Mouse (Mus musculus) induced T-regulatory cell, adult 2 months (primary cell): ENCODE measurements around the gene Coq8a.

ENCODE experiments used
- DNase-seq: peaks from one replicate; pipeline ENCODE4 v3.0.0-alpha.2; 2012; ENCODE audit warnings: low read depth

Gene Coq8a

DNA sequence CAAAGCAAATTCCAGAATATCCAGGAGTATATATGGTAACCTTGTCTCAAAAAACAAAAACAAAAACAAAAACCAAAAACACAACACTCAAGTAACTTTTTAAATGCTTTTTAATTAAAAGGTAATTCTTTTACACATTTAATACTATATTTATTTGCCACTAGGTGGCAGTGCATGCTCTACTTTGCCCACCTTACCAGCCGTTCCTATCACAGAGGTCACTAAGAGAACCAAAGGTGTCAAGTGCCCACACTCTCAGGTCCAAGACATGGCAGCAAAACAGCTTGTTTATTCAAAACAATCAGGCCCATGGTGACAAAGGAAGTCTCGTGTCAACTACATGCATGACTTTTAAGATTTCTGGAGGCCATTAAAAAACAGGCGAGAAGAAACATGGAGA, 24.2 kb downstream of the Coq8a start:
- peak; percentile 73 for DNase-seq

DNA sequence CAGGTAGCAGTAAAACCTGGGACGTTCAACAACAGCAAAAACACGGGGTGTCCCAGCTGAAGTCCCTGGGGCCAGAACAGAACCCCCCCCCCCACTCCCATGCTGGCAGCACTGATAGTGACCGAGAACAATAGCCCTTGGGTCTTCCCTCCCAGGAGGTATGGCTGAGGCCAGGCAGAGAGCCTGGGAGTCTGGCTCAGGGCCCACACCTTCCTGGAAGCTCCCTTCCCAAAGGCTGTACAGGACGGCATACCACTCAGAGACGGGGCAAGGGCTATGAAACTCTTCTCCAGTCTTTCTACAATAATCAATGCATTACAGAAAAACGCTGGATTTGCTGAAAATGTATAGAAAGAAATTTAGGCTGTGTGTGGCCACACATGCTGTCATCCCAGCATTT, 24.7 kb downstream of the Coq8a start:
- DNase-seq, result no peak

DNA sequence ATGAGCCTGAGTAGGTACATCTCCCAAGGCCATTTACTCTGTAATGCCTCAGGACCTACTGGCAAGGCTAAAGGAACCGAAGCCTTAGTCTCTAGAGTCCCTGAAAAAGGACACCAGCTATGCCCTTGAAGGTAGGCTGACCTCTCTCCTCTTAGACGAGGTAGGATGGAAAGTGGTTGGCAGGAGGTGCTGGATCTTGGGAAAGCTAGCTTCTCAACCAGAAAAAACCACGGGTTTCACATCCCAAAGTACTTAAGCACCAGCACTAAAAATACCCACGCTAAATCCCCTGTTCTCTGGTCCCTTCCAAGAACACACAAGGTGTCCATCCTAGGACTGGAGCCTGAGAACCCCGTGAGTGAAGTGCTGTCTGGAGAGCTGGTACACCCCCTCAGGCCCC, 26.4 kb downstream of the Coq8a start:
- no peak for DNase-seq

DNA sequence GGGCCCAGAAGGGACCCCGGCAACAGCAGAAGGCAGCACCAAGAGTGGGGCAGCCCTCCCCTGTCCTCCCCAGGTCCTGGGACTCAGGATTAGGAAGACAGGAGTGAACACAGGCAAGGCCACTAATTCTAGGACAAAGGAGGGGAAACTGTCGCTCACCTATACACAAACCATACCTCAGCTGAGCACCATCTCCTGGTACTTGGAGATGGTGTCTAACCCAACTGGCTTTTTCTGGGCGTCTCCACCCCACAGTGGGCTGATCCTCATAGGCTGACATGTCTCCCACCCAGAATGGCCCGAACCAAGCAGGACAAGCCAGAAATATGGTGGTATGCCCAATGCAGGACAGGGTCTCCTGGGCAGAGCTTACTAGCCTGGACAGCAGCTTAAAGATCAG, 26.8 kb downstream of the Coq8a start:
- DNase-seq, result no peak

DNA sequence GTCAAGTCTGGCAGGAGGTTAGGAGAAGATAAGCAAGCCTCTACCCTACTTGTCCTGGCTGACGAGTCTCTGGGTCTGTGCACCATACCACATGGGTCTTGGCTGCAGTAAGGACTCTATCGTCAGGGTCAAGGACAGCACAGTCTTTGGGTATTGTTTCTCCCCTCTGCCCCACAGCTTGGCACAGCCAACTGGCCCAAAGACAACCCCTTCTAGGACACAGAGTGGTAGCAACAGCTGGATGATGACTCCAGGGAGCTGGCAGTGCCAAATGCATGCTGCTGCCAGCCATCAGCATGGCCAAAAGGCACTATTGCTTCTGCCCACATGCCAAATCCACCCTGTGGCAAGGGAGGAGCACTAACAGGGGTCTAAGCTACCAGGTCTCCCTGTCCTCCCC, 27.5 kb downstream of the Coq8a start:
- DNase-seq, result no peak

DNA sequence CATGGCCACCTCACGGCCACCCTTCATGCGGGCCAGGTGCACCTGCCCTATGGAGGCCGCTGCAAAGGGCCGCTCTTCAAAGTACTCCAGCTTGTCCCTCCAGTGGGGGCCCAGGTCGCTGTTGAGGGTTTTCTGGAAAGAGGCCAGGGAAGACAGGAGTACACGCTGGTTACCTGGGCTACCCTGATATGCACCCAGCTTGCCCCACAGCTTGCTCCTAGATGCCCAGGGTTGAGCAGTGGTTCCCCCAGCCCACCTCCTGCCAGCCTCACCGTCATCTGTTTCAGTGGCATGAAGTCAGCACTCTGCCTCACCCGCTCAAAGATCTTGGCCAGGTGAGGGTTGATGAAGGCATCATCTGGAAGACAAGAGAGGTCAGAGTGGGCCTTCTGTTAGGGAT, 29.3 kb downstream of the Coq8a start:
- no peak for DNase-seq

DNA sequence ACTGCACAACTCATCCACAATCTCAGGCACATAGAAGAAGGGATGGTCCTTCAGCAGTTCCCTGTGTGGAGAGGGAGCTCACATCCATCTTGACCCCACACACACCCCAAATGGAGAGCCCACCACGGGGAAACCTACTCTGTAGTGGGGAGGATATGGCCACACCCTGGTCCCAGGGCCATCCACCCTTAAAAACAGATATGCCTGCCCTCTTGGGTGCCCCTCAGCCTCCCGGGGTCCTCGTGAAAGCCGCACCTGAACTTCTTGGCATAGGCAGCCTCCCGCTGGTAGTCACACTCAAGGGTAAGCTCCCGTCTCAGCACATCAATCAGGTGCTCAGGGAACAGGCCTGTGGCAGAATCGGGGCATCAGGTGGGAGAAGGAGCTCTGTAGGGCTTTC, 30.2 kb downstream of the Coq8a start:
- DNase-seq, result no peak

DNA sequence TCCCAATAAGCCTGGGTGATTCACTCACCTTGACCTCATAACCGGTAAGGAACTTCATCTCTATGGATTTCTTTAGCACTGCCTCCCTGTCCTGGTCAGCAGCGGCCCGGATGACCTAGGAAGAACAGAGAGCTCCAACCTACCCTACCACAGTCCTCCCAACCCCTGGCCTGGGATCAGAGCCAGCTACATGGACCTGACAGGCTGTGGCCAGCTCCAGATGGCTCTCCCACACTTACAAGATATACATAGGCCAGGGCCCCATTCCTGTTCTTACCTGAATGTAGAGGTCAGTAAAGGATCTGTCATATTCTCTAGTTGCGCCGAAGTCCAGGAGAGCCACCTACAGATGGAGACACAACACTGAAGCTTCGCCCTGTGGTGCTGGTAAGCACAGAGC, 31.1 kb downstream of the Coq8a start:
- no peak for DNase-seq

DNA sequence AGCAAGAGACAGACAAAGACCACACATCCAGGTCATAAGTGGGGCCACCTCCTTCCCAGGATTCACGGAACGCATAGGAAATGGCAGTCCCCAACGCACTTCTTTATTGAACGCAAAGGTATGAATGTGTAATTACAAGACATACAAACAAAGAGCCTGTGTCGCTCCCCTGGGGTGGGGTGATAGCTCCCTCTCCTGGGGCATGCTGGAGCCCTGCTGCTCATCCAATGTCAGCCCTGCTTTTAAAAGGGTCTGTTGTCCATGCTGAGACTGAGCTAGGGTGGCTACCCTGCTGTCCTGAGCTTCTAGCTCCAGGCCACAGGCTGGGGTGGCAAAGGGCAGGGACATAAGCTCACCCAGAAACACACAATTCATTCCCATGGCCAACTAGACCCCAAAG, 32.9 kb downstream of the Coq8a start:
- DNase-seq, result no peak

DNA sequence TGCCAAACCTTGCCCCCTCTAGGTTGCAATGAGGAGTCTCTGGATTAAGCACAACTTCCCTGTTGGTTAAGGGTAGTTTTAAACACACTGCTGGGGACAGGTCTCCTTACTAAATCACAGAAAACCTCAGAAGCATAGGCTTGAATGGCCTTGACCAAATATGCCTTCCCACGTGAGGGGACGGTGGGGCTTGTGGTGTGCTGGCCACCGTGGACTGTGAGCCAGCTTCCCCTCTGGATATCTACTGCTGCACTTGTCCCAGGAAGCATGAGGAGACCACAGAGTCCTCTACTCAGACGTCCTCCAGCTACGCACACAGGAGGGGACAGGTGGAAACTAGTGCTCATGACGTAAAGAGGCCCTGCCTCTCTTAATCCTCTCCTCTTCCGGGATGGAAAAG, 36.4 kb downstream of the Coq8a start:
- DNase-seq, result no peak

DNA sequence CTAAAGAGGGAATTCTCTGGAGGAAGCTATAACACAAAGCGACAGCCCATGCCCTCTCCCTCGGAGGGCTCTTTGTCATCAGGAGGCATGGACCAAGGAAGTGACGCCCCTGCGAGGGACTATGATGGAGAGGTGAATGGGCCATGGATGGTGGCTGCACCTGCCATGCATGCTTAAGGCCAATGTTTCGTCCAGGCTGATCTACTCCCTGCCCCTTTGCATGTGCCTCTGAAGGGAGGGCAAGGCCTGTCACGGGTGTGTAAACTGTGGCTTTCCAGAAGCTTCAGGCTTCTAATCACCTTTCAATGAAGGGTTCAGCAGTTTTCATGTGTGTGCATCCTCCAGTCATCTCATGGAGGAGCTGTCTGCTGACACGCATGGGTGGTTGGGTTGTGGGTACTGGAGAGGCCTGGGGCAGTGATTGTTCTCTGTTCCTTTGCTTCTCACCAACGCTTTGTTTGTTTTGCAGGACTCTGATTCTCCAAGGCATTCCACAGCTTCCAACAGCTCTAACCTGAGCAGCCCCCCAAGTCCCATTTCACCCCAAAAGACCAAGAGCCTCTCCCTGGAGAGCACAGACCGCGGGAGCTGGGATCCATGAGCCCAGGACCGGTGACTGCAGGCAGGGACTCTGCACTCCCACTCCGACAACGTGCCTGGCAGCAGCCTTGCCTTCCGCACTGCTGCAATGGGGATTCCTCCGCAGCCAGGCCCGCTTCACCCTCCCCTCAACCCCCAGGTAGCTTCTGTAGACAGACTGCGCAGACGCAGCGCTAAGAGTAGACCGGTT, 37.6 kb downstream of the Coq8a start:
- no peak for DNase-seq

DNA sequence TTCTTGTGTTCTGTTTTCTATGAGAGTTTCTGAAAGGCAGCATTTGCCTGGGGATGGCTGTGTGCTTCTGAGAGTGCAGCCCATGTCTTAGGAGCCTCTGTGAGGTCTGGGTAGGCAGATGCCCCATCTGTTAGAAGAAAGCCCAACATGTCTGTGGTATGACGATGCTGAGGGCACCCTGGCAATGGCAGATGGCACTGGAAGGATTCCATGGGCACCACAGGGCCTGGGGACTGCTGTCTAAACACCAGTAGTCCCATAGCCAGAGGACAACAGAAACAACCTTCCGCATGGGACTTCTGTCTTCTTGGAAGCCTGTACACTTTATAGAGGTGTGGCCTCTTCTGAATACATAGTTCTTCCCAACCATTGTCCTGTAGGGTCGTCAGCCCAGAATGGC, 38.2 kb downstream of the Coq8a start:
- no peak for DNase-seq

DNA sequence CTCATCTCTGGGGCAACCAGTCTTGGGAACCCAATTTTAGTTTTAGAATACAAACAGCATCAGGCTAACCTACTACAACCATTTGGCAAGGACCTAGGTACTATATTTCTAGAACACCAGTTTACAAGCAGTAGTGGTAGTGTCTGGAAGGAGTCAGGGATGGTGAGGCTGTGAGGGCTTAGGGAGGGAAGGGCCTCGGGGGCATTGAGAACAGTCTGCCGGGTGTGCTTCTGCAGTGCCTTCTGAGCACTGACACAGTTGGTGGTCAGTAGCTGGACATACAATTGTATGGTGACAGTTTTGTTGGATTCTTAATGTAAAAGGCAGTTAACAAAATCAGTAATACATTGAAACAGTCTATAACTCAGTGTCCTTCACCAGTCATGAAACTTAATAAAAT, 38.9 kb downstream of the Coq8a start:
- no peak for DNase-seq

DNA sequence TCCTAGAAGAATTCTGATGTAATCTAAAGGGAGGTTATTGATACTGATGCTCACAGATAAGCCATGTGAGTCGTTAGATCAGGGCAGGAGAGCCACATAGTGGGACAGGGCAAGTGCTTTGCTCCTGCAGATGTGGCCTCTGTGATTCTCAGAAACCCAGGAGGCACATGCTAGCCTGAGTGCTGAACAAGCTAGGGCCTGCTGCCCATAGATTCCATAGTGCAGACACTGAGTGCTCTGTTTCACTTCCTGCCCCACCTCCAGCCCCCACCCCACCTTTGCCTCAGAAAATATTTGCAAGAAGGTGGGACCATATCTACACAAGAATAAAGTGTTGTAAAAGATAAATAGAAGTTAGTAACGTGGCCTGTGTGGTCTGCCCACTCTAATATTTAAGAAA, 40.8 kb downstream of the Coq8a start:
- no peak for DNase-seq

DNA sequence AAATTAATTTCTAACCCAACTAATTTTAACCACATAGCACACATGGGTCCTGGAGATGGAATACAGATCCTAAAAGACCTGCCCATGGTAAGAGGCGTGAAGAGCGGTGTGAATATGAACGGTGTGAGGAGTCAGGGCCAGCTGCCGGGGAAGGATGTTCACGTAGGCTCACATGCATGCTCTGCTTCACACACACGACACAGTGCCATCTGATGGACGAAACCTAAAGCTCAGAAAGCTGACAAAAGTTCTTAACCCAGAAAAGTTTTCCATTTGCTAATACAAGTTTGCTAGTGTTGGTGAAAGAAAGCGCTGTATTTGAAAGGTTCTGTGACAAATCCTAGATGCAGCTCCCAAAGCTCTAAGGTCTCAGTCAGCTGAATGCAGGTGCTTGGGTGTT, 48.2 kb downstream of the Coq8a start:
- no peak for DNase-seq

DNA sequence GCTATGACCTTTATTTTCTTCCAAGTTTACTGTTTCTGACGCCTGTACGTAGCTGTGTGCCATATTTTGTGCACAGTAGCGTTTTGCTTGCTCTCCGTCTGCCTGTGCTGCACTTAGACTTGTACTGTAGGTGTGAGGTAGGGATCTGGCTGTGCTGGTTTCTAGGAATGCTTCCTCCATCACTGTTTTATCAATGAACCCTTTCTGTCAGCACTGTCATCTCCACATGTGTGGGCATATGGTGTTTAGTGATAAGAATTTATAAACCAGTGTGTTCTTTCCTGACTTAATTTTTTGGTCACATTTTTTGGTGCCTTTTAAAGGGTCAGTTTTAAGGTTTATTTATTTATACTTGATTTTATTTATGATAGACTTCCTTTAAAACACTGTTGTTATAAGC, 50.8 kb downstream of the Coq8a start:
- DNase-seq, result no peak

DNA sequence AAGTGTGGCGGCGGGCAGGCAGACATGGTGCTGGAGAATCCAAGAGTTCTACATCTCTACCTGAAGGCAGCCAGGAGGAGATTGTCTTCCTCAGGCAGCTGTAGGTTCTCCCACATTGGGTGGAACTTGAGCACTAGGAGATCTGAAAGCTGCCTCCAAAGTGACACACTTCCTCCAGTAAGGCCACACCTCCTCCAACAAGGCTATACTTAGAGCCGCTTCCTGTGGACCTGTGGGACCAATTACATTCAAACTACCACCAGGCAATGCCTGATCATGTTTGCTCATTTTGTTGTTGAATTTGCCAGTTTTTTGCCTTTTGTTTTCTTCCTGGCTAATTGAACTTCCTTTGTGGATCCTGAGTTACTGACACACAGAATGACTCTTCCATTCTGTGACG, 51.4 kb downstream of the Coq8a start:
- no peak for DNase-seq

DNA sequence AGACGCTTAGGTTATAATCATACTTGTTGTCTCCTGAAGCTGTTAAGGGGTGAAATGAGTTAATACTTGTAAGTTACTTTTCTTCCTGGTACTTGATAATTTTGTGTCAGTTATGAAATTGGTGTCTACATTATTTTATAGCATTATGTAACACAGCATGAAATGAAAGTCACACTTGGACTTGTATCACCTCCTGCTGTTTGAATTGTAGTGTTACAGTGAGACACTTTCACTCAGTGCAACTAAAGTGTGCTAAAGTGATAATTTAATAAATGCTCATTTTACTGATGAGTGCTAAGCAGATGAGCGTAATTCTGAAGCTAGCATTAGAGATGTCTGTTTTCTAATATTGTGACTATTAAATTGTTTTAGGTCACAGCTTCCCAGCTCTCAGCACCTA, 58.4 kb downstream of the Coq8a start:
- DNase-seq, result no peak

DNA sequence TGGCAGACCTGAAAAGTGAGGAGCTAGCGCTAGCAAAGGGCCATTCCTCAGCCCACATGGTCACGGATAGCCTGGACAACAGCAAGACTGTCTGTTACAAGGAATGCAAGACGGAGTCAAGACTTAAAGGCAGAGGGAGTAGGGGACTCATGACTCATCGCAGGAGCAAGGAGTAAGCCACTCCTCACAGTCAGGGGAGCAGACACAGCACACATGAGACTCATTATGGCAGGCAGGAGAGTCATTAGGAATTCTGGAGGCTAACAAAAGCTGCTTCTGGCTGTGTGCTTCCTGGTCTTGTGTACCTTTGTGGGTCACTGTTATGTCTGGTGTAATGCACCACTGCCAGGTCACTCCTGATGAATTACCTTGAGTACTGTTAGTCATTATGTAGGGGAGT, 60.2 kb downstream of the Coq8a start:
- no peak for DNase-seq

DNA sequence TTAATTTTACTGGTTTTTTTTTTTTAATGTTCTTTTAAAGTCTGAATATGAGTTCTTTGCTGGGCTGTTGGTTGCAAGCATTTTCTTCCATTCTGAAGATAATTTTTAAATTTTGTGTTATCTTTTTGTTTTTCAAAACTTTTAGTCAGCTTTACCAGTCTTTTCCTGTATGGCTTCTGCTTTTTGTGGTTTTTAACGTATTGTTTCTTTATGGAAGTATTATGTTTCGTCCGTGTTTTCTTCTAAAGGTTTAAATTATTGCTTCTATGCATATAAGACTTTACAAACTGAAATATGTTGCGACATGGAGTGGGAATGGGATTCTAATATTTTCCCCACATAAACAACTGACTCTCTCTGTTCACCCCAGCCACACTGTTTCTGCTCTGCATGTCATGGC, 67.2 kb downstream of the Coq8a start:
- DNase-seq, result no peak

DNA sequence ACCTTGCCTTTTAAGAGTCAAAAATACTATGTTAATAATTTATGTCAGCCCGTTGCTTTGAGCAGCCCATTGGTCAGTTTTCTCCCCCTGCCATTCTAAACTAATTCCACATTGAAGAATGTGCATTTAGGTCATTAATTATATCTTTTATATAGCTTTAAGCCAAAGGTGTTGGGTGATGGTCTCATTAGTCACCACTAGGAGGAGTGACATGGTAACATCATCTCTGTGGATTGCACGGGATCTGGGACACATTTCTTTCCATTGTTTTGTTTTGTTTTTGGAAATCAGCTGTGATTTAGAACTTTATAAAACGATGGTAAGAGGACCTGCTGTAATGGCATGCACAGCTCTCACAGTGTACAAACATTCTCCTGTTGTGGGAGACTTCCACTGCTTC, 68.0 kb downstream of the Coq8a start:
- DNase-seq, result peak; percentile 4

DNA sequence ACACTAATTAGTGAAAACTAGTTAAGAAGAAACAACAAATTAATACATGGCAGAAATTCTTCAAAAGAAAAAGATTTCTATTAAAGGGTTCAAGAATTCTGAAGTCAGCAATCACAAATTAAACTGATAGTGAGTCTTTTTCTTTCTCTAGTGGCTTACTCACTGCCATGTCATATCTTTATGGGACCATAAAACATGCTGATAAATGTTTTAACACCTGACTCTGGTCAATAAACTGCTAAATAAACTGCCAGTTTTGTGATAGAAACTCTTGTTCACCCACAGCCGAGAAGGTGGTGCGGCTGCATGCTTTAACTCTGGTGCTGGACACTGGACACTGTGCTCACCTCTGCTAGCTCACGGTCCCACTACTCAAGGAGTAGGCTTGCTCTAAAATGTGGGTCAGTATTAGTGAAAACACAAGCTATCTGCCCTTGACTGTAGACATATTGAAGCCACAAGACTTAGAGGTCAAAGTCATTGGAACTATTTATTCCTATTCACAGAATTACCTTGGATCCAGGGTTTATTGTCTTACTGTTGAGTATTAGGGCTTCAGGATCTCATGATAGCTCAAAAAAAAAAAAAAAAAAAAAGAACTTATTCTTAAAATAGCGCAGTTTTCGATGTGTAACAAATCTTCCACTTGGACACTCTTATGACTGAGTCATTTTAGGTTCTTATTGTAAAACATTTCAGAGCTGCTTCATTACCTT, 71.2 kb downstream of the Coq8a start:
- no peak for DNase-seq

DNA sequence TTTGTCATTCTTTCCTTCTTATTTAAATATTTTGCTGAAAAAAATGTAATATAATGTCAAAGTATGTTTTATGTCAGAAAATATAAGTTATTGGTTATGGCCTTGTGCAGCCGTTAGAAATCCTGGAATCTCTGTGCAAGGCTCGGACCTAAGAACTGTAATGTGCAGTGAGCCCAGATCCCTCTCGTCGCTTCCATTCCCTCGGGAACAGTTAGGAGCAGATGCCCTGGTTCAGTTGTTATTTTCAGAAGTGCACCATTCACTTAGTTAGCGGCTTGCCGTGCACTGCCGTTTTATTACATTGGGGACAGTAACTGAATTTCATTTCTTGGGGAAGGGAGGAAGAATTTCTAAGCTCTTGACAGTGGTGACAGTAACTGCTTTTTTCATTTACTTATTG, 81.2 kb downstream of the Coq8a start:
- no peak for DNase-seq

DNA sequence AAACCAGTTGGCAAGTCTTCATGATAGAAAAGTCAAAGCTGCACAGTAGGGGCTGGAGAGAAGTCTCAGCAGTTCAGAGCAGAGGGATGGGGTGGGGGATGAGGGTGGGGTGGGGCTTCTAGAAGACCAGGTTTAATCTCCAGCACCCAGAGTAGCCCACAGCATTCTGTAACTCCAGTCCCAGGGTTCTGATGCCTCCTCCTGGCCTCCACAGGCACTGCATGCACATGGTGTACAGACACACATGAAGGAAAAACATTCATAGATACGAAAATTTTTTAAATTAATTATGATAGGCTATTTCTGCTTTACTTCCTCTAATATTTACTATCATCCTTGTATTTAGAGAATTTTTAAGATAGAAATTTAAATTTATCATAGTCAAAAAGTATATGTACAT, 82.9 kb downstream of the Coq8a start:
- DNase-seq, result peak; percentile 4
